Mouse (Mus musculus) hindbrain, postnatal 0 days (tissue): ENCODE results near the gene Rnaseh1. TPM values are rescaled to one million over a fixed set of nuclear protein-coding genes. Genes with fewer than 3 reads are reported as not detected.

Experiments
- ATAC-seq: fragments of 200-750 bp; cut with Nextera tagmentation; 2 replicates; pipeline ENCODE4 v1.8.0; 2017; ENCODE audit warnings: mild to moderate bottlenecking, moderate TSS enrichment, moderate library complexity
- DNase-seq: peaks from one replicate; pipeline ENCODE4 v3.0.0-alpha.2; 2015; ENCODE audit warnings: low spot score
- H3K27ac ChIP-seq: fragments of 300-500 bp; sonication (generic); 2 replicates; pipeline ENCODE4 v1.5.1; 2014; ENCODE audit warnings: mild to moderate bottlenecking
- H3K27me3 ChIP-seq: fragments of 300-500 bp; sonication (generic); 2 replicates; pipeline ENCODE4 v1.6.1; 2014; ENCODE audit warnings: low read length, mixed read lengths; ENCODE audit not compliant: insufficient read depth
- H3K36me3 ChIP-seq: fragments of 300-500 bp; sonication (generic); 2 replicates; pipeline ENCODE4 v1.6.1; 2014; ENCODE audit warnings: low read length, mixed read lengths; ENCODE audit not compliant: insufficient read depth
- H3K4me1 ChIP-seq: fragments of 300-500 bp; sonication (generic); 2 replicates; pipeline ENCODE4 v1.6.1; 2014; ENCODE audit warnings: antibody characterized with exemption, low read length, mixed read lengths; ENCODE audit not compliant: insufficient read depth
- H3K4me2 ChIP-seq: fragments of 300-500 bp; sonication (generic); 2 replicates; pipeline ENCODE4 v1.6.1; 2014; ENCODE audit warnings: low read depth, mild to moderate bottlenecking, low read length, moderate library complexity, mixed read lengths
- H3K4me3 ChIP-seq: fragments of 300-500 bp; sonication (generic); 2 replicates; pipeline ENCODE4 v1.5.1; 2014; ENCODE audit warnings: low read length
- H3K9ac ChIP-seq: fragments of 300-500 bp; sonication (generic); replicated peaks from 2 replicates; pipeline ENCODE4 v1.6.1; 2014; ENCODE audit warnings: mild to moderate bottlenecking, low read length, moderate library complexity, mixed read lengths
- H3K9me3 ChIP-seq: fragments of 300-500 bp; sonication (generic); 2 replicates; pipeline ENCODE4 v1.6.1; 2016; ENCODE audit warnings: low read length, mixed read lengths
- CTCF ChIP-seq: IDR thresholded peaks from 2 replicates; pipeline ENCODE4 v1.5.1; 2016; ENCODE audit warnings: antibody characterized with exemption, control low read depth, low read depth
- WGBS: fragments of 180-500 bp; shearing (Covaris S2); extraction: QIAGEN DNeasy Blood & Tissue Kit; methylation state at CpG from one replicate; pipeline ENCODE4 v1.1.7; 2014; 5-methylcytosine and 5-hydroxymethylcytosine counted together
- polyA plus RNA-seq: library from polyadenylated mRNA; unstranded; fragments of >200 nt; fragmentation: Nextera tagmentation; extraction: Ambion mirVana; gene quantifications from 2 replicates; pipeline ENCODE4 v1.2.1, GENCODE M21; 2015
- total RNA-seq: library from RNA; depleted of rRNA; stranded (reverse); fragments of >200 nt; gene quantifications from 2 replicates; pipeline ENCODE4 v1.2.3, GENCODE M21; 2014

Gene Rnaseh1
- total and polyA plus RNA-seq, 2 experiments from 2014 or later = 7.4 to 12.7 TPM

DNA sequence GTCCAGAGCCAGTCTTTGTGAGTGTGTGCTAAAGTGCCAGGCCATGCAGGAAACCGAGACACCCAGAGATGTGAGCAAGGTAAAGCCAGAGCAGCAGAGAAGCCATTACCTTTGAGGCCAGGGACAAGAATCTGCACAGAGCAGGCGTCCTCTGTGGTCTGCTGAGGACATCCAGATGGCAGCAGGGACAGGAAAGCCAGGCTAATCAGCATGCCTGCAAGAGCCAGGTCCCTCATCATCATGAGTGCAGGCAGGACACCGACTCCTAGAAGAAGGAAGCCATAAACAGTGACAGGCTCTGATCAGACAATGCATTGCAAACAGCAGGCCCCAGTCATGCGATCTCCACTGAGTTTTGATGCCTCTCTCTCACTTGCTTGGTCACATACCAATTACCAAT is 32.1 kb upstream of the Rnaseh1 start:
- Histone ChIP-seq H3K27ac (no peak overlapping the region), H3K4me1 (no peaks in the 10 kb centered on the region), H3K9me3 (no peaks in the 10 kb centered on the region), H3K4me3 (no peak overlapping the region), H3K36me3 (no peaks in the 10 kb centered on the region), H3K4me2 (no peak overlapping the region), H3K27me3 (no peaks in the 10 kb centered on the region), H3K9ac (no peak overlapping the region)
- ATAC-seq (no peak), DNase-seq (no peak)
- 66% methylated on average over 4 of the region's 4 CpGs for WGBS
- TF ChIP-seq CTCF = no peak

DNA sequence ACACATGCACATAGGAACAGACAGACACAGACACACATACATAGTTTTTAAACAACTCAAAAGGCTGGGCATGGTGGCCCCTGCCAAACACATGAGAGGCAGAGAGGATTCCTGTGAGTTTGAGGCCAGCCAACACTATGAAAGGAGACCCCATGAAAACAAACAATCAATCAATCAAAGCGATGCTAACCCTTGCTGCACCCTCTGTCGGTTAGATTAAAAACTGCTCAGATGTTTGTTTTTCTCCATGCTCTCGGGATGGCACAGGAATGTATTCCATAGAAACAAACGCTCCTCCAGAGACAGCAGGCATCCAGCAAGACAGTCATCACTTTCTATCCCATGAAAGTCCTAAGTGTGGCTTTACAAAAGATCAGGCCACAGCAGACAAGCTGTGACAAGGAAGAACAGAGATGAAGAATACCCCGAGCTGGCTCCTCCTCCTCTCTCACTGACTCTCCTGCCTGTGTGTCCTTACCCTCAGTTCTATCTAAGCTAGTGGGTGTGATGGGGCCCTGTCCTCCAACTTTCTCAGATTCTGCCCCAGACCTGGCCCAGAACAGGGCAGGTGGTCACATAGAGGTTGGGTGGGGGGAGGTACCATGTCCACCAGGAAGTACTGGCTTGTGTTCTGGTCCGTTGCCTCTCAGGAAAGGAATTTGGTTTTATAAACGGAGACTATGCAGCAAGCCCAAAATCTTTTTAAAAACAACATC is 27.8 kb upstream of the Rnaseh1 start:
- Histone ChIP-seq H3K27me3 (no peaks in the 10 kb centered on the region), H3K36me3 (no peaks in the 10 kb centered on the region), H3K9me3 (no peaks in the 10 kb centered on the region), H3K4me1 (no peaks in the 10 kb centered on the region), H3K27ac (no peak overlapping the region), H3K4me2 (no peak overlapping the region), H3K4me3 (no peak overlapping the region), H3K9ac (no peak overlapping the region)
- peak; percentile 53 for TF ChIP-seq CTCF
- no peak for ATAC-seq
- WGBS = 17% methylated on average over 7 of the region's 7 CpGs
- no peak for DNase-seq

DNA sequence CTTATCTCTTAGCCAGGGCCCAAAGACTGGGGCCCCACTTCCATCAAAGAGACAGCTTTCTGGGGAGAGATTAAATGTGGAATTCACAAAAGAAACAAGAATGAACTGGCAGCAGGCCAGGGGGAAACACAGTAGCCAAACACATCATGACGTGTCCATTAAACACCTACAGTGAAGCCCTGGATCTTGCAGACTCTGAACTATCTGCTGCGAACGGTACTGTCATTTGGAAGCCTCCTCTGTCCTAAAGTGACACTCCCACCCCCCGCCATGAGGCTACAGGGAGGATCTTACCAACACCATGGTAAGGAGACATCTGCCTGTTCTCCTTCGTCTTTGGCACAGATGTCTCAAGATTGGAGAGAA is 27.3 kb upstream of the Rnaseh1 start:
- Histone ChIP-seq H3K4me3 (no peak overlapping the region), H3K9ac (no peak overlapping the region), H3K4me1 (no peaks in the 10 kb centered on the region), H3K9me3 (no peaks in the 10 kb centered on the region), H3K36me3 (no peaks in the 10 kb centered on the region), H3K27me3 (no peaks in the 10 kb centered on the region), H3K27ac (no peak overlapping the region), H3K4me2 (no peak overlapping the region)
- no peak for TF ChIP-seq CTCF
- 34% methylated on average over 5 of the region's 5 CpGs for WGBS
- ATAC-seq (no peak), DNase-seq (no peak)

DNA sequence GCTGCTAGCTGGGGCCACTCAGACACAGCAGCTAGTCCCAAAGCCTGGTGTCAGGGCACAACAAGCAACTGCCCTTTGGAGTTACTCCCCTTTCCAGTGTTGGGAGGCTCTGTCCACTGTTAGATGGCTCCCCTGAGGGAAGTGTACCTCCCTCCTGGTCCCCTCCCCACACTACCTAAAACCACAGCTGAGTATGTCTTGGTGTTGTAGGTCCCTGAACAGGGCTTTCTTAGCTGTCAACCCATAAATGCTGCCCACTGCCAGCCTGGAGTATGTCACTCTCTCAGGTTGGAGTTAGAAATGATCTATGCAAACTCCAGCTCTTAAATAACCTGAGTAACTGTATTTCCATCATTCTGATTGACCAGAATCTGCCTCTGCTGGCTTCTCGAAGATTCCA is 26.8 kb upstream of the Rnaseh1 start:
- Histone ChIP-seq H3K9me3 (no peaks in the 10 kb centered on the region), H3K36me3 (no peaks in the 10 kb centered on the region), H3K4me3 (no peak overlapping the region), H3K4me2 (no peak overlapping the region), H3K9ac (no peak overlapping the region), H3K27me3 (no peaks in the 10 kb centered on the region), H3K4me1 (no peaks in the 10 kb centered on the region), H3K27ac (no peak overlapping the region)
- no peak for DNase-seq
- WGBS = 87% methylated on average over 1 of the region's 1 CpGs
- TF ChIP-seq CTCF = no peak
- ATAC-seq = no peak

DNA sequence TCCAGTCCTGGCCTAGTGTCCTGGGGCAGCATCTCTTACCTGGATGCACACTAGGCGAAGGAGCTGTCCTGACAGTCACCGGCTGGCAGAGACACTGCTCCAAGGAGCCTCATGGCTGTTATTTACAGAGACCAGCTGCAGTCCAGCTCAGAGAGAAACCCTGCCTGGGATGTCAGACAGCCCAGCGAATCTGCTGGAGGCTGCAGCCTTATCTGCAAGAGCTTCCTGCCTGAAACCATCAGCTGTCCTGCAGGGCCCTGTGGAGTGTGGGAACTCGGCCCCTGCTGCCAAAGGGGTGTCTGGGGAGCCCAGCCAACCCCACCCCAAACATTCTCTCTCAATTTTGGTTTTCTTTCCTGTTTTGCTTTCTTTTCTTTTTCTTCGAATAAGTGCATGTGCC is 26.2 kb upstream of the Rnaseh1 start, which contains the start of gene Colec11:
Gene Colec11, minus strand, starts transcription at position 183 of the 400 bp plus-strand sequence.
- no peaks in the 10 kb centered on the region for H3K9me3 ChIP-seq
- peaks cover 3% of the 10 kb centered on the region; the same call in 1 of the 2 replicates for H3K36me3 ChIP-seq
- H3K27ac ChIP-seq = no peak within 1 kb of the TSS
- no peak within 1 kb of the TSS for H3K4me3 ChIP-seq
- no peak for TF ChIP-seq CTCF
- no peaks in the 10 kb centered on the region for H3K27me3 ChIP-seq
- no peaks in the 10 kb centered on the region for H3K4me1 ChIP-seq
- 52% methylated on average over 5 of the region's 5 CpGs for WGBS
- ATAC-seq (no peak), DNase-seq (no peak)
- no peak within 1 kb of the TSS for H3K4me2 ChIP-seq
- no peak within 1 kb of the TSS for H3K9ac ChIP-seq

- H3K4me3 ChIP-seq = no peak overlapping the region
- no peak overlapping the region for H3K9ac ChIP-seq
- H3K36me3 ChIP-seq = peaks cover 13% of the 10 kb centered on the region
- ATAC-seq (no peak), DNase-seq (no peak)
- H3K27ac ChIP-seq = no peak overlapping the region
- H3K27me3 ChIP-seq = no peaks in the 10 kb centered on the region
- 92% methylated on average over 2 of the region's 2 CpGs for WGBS
- no peak overlapping the region for H3K4me2 ChIP-seq
- TF ChIP-seq CTCF = no peak
- H3K9me3 ChIP-seq = no peaks in the 10 kb centered on the region
- H3K4me1 ChIP-seq = no peaks in the 10 kb centered on the region
These were observed 25.2 kb upstream of the Rnaseh1 start for GRCm38 (mm10) chr12:28624251-28624650.

- Histone ChIP-seq H3K4me3 (no peak overlapping the region), H3K27ac (no peak overlapping the region), H3K9me3 (no peaks in the 10 kb centered on the region), H3K9ac (no peak overlapping the region), H3K36me3 (peaks cover 25% of the 10 kb centered on the region), H3K4me2 (no peak overlapping the region), H3K27me3 (no peaks in the 10 kb centered on the region), H3K4me1 (no peaks in the 10 kb centered on the region)
- ATAC-seq (no peak), DNase-seq (no peak)
- TF ChIP-seq CTCF = no peak
- WGBS = 82% methylated on average over 7 of the region's 7 CpGs
These were observed 24.0 kb upstream of the Rnaseh1 start for GRCm38 (mm10) chr12:28625407-28625806.
